Mouse (Mus musculus) thymus, adult 2 months (tissue): ENCODE data around the gene Eef1akmt3.

Experiments used
- CTCF ChIP-seq: fragments of 200-500 bp; IDR thresholded peaks from 2 replicates; pipeline ENCODE4 v1.5.1; 2012; ENCODE audit warnings: mild to moderate bottlenecking, control low read depth, low read length, moderate library complexity, borderline replicate concordance; ENCODE audit not compliant: control insufficient read depth, poor library complexity, insufficient read depth; ENCODE audit errors: extremely low read depth
- POLR2A ChIP-seq: fragments of 200-500 bp; IDR thresholded peaks from 2 replicates; pipeline ENCODE4 v1.6.1; 2012; ENCODE audit warnings: mild to moderate bottlenecking, low read length, control low read depth, moderate library complexity; ENCODE audit not compliant: control insufficient read depth, poor library complexity, insufficient read depth; ENCODE audit errors: extremely low read depth

GRCm38 (mm10) chr10:127077515-127077914, 36.2 kb upstream of the Eef1akmt3 start:
- TF ChIP-seq CTCF (no peak), POLR2A (no peak)
